Mouse (Mus musculus) c-Kit-positive CD71-positive TER-119-negative erythroid progenitor cells, embryonic 14.5 days (primary cell): ENCODE measurements around the gene Nup107.
A peak's percentile ranks its signal among the peaks of the same experiment; 100 is the strongest.
"Not testable (repeated sequence)": the region's sequence is repeated elsewhere in the genome, so short reads cannot be mapped to it uniquely, and the experiment has no call there.

Experiments used
- DNase-seq: peaks from one replicate; pipeline ENCODE4 v3.0.0-alpha.2; 2013; ENCODE audit warnings: low read depth

The Nup107 gene

DNA sequence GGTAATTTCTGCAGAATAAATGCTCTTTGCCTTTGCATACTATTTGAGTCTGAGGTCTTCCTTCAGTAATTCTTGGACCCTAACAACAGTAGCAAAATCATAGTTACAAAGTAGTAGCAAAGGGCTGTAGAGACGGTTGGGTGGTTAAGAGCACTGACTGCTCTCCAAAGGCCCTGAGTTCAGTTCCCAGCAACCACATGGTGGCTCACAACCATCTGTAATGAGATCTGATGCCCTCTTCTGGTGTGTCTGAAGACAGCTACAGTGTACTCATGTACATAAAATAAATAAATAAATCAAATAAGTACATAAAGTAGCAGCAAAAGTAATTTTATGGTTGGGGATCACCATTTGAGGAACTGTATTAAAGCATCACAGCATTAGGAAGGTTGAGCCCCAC is 76.9 kb downstream of the Nup107 start:
- not testable (repeated sequence) for DNase-seq

DNA sequence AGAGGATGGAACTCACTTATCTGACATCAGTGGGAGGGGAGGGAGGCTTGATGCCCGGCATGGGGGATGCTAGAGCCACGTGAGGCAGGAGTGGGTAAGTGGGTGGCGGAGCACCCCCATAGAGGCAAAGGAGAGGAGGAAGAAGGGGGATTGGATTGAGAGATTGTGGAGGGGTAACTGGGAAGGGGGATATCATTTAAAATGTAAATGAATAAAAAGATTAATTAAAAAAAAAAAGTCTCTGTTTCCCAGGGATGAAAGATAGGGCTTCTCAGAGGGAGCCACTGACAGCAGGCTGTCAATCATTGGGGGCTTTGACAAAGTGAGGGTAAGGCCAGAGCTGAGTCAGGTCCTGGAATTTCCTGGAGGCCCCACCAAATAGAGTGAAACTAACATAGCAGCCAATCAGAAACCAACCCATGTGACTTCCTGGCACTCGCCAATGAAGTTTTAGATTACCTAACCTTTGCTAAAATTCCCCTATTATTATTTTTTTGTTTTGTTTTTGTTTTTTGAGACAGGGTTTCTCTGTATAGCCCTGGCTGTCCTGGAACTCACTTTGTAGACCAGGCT is 77.5 kb downstream of the Nup107 start:
- no peak for DNase-seq

DNA sequence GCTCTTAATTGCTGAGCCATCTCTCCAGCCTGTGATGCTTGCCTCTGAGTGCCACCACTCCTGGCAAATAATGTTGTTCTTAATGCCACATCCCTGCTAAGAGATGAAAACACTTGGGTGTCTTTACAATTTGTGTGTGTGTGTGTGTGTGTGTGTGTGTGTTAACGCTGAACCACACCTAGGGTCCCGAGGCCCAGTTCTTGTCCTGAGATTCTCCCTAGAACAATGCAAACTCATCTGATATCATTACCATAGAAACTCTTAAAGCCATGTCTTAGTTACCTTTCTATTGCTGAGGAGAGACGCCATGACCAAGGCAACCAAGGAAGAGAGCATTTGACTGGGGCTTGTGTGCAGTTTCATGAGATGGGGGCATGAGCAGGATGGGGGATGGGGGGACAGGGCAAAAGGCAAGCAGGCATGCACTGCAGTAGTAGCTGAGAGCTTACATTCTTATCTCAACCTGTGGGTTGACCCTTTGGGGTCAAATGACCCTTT is 78.4 kb downstream of the Nup107 start:
- DNase-seq = no peak

DNA sequence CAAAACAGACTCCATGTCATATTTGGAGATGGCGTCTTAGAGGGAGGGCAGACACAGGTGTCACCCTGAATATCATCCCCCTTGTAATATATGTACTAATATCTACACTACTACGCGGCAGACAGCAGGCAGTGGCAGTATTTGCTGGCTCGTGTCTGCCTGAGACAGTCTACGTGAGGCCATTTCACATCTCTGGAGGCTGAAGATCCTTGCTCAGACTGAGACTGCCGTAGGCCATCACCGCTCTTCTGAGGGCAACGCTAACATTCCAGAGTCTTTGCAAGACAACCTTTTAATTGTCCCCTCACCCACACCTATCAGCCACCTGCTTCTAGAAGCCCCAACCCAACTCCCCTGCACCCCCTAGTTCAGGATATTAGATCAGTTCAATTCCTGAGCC is 79.0 kb downstream of the Nup107 start:
- DNase-seq = no peak

DNA sequence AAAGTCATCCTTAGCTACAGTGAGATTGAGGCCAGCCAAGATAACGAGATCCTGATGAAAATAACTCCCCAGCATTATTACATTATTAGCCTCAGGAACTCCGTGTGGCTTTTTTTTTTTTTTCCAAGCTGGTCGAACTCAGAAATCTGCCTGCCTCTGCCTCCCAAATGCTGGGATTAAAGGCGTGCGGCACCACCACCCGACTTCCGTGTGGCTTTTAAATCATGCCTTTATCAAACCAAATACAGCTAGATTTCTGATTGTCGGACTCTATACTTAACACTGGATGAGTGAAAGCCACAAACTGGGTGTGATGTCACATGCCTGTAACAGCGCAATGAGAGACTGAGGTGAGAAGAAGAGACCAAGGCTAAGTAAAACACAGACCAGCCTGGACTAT is 79.6 kb downstream of the Nup107 start:
- no peak for DNase-seq

DNA sequence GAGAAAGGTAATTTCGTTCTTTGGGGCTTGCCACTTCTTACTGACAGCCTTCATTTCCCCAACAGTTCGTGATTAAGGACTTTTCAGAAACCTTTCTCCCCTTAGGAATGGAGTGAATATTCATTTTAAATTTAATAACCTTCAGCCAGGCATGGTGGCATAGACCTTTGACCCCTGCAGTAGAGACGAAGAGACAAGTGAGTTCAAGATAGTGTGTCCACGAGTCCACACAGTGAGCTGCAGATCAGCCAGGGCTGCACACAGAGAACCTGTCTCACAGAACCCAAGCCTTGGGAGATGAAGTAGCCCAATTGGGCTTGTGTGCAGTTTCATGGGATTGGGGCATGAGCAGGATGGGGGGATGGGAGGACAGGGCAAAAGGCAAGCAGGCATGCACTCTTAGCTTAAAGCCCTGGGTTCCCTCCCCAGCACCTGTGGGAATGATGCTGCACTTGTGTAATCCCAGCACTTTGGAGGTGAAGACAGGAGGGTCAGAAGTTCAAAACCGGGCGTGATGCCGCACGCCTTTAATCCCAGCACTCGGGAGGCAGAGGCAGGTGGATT is 80.2 kb downstream of the Nup107 start:
- no peak for DNase-seq

DNA sequence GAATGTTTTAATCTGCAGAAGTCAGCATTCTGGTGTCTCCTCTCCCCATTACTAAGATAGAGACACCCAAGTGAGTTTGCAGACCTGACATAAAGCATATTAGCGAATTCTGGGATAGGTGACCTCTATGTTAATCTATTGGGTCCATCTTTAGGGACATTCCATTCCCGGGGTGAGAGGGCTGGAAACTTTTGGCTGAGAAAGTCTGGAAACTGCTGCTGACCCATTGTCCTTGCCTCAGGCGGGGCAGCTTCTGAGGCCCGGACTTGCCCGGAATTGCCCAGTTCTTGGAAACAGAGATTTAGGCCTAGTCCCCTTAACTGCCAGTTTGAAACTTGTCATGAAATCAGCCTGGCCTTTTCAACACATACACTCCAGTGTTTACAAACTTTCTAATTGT is 81.1 kb downstream of the Nup107 start:
- DNase-seq = no peak

DNA sequence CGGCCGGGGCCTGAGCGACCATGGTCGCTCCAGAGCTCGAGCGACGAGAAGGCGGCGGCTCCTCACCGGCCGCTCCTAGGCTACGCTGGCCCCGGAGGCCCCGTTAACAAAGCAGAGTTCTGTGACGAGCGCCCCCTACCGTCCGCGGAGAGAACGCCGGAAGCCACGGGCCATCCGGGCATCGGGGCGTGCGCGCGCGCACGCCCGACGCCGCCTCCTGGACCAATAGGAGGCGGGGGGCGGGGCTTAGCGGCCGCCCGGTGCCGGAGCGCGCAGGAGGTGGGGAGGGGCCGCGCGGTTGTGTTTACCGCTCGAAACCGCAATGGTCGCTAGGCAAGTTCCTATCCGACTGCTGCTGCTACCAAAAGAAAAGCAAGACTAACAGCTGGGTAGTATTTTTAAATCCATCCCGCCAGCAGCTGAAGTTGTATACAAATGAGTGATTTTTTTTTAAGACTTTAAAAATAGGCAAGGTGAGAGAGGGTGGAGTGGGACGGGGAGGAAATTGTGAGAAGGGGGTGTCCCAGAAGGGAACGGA is 81.8 kb downstream of the Nup107 start, which contains the start of gene Mdm2:
Gene Mdm2, minus strand, starts transcription at position 155 of the 538 bp plus-strand sequence.
- DNase-seq = peak; percentile 88

DNA sequence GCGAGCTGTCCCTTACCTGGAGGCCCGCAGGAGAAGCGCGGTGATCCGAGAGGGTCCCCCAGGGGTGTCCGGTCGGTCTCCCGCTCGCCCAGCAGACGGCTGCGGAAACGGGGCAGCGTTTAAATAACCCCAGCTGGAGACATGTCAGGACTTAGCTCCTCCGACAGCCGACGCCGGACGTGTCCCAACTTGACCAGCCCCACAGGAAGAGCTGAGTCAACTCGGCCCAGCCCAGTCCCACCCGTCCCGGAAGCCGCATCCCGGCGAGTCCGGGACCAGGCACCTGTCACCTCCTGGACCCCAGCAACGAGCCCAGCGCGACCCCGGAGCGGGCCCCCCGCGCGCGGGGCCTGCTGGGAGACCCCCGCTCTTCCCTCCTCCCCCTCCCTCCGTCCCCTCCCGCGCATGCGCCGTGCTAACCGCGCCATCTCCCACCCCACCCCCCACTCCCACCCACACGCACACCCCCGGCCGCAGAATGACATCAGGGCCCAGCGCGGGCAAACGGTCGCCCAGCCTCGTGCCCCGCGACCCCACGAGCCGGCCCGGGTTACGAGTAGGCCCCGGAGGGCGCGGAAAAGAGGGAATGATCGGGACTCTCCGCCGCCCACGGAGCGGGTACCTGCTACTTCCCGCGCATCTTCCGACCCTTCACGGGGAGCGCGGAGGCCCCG is 82.4 kb downstream of the Nup107 start:
- peak; percentile 44 for DNase-seq

DNA sequence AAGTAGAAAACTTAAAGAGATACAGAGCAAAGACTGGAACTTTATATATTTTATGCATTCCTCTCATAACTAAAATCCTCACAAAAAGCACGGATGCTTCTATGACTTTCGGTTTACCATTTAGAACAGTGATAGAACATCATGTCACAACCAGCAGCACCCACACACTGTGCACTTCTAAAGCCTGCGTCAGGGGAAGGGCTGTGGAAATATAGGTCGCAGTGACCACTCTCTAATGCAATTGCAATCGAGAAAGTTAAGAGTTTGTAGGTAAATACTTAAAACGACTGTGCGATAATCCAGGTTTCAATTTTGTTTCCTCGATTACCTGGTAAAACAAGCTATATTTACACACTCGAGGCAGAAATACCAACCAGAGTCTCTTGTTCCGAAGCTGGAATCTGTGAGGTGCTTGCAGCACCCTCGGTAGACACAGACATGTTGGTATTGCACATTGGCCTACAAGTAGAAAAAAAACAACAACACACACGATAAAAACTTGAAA is 83.1 kb downstream of the Nup107 start:
- DNase-seq = peak; percentile 21

DNA sequence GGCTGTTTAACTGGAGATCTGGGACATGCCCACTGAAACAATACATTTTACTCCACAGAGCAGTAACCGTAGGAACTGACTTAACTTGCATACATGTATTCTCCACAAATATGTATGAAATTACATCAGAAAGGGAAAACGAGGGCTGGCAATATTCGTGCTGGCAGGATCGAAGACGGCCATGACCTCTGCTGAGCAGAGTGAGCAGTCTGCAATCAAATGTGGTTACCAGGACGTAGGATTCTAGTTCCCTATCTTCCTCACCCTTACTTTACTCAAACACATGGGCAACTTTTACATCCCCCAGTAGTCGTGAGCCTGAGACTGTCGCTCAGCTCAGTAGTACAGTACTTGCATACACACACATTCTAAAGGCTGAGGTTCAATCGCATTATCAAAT is 83.6 kb downstream of the Nup107 start:
- DNase-seq = no peak

DNA sequence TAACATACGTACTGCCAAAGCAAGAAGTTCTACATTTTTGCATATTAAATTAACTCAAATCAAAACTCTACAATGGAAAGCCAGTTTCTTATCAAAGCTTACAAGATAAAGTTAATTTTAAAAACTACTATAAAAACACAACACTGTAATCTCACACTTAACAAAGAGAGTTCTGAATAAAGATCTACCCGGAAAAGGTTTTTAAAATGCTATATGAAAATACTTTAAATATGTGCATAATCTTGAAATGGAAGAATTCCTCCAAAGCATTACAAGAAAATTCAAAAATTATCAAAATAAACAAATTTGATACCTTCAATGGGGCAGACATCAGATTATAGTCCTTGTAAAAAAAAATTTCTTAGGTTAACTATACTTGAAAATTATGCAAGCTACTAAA is 84.1 kb downstream of the Nup107 start:
- DNase-seq = no peak

DNA sequence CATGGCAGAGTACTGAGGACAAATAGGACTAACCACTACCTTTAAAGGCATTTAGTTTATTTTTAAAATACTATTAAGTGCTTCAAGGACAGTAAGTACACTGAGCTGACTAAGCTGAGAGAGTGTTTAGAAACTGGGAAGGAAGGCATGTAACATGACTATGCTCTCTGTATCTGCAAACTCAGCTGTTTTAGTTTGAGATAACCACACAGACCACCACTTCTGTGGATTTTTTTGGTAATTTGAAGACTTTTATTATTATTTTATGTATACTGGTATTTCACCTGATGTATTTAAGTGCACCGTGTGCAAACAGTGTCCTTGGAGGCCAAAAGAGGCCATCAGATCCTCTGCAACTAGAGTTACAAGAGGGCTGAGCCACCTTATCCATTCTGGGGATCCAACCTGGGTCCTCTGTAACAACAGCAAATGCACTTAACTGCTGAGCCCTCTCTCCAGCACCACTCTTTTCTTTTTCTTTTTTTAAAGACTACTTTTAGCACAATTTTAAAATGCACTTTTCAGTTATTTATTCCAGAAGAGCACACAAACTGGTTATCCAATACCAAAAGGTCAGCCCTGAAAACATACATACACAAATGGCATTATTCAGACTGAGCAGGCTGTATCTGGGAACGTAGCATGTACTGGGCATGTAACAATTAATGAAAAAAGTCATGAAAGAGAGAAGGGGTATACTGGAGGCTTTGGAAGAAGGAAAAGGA is 85.2 kb downstream of the Nup107 start:
- DNase-seq = no peak

DNA sequence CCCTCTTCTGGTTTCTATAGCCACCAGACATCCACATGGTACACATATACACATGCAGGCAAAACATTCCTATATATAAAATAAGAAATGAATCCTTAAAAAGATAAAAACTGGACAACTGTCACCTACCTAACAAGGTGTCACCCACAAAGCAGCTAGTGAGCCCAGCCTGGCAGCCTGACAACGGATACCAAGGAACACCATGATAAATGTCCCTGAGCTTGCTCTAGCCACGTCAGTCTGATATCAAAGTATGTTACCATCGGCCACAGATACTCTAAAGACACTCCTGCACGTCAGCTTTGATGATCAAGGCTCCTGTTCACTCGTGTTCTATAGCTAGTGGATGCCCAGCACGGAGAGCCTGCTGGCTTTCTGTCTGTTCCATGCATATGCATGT is 86.1 kb downstream of the Nup107 start:
- no peak for DNase-seq

DNA sequence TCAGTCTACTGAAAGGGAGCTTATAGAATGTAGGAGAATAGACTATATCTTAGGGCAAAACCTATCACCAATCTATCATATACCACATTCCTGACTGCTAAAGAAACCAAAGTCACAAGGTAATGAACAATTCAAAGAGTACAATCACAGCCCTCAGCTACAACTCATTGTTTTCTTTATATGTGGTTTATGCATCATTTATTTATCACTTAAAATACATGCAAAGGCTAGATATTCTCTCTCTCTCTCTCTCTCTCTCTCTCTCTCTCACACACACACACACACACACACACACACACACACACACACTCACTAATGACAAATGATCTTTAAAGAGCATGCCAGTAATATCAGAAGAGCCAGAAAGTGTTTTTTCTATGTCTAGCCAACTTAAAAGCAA is 86.7 kb downstream of the Nup107 start:
- no peak for DNase-seq

DNA sequence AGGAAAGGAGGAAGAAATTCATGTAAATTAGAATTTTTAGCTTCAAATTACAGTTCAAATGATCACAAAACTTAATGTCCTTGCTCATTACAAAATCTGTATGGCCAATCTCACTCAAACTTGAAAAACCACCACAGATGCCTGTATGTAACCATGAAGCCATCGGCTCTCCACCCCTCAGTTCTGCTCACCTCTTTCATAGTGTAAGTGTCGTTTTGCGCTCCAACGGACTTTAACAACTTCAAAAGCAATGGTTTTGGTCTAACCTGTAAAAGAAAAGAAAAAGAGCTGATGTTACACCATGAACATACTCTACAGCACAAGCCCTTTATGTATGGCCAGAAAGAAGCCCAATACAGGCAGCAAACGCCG is 87.6 kb downstream of the Nup107 start:
- DNase-seq = no peak

DNA sequence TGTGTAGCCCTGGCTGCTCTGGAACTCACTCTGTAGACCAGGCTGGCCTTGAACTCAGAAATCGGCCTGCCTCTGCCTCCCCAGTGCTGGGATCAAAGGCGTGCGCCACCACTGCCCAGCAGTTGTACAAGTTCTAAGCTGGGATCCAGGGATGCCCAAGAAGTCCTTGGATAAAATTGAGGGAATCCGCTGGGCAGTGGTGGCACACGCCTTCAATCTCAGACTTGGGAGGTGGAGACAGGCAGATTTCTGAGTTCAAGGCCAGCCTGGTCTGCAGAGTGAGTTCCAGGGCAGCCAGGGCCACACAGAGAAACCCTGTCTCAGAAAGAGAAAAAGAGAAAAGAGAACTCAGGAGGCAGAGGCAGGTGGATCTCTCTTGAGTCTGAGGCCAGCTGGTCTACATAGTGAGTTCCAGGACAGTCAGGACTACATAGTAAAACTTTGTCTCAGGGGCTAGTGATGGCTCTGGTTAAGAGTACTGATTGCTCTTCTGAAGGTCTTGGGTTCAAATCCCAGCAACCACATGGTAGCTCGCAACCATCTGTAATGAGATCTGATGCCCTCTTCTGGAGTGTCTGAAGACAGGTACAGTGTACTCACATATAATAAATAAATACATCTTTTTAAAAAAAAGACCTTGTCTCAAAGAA is 88.1 kb downstream of the Nup107 start:
- DNase-seq = not testable (repeated sequence)

DNA sequence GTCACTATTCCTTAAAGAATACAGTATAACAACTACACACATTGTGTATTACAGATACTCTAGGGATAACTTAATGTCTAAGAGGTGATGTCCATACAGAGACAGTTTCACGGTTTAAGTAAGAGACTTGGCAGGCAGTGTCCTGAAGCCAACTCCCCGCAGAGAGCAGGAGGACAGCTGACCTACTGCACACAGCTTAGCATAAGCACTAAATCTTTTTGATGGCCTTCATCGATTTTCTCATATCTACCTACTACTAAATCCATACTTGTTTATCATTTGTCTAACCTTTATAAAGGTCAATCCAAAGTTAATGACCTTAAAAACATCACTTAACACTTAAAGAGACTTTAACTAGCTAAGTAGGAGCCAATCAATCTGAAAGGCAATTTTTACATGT is 89.0 kb downstream of the Nup107 start:
- no peak for DNase-seq

DNA sequence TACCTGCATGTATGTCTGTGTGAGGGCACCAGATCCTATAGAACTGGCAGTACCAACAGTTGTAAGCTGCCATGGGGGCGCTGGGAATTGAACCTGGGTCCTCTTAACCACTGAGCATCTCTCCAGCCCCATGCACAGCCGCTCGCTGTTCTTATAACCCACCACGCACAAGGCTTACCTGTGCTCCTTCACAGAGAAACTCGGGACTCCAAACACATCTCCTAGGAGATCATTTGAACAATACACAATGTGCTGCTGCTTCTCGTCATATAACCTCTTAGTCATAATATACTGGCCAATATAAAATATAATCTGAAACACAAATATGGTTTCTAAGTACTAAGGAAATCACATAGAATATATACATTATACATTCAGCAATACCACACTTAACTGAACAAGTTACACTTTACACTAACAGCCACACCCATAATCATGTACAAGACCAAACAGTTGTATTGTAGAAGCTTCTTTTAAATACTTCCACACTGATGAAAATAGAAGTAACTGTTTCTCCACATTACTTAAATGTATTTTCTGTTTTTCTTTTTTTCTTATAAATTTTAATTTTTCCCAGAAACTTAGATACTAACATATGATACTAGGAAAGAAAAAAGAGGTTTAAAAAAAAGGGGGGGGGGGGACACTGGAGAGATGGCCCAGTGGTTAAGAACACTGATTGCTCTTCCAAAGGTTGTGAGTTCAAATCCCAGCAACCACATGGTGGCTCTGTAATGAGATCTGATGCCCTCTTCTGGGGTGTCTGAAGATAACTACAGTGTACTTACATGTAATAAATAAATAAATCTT is 90.3 kb downstream of the Nup107 start:
- no peak for DNase-seq

DNA sequence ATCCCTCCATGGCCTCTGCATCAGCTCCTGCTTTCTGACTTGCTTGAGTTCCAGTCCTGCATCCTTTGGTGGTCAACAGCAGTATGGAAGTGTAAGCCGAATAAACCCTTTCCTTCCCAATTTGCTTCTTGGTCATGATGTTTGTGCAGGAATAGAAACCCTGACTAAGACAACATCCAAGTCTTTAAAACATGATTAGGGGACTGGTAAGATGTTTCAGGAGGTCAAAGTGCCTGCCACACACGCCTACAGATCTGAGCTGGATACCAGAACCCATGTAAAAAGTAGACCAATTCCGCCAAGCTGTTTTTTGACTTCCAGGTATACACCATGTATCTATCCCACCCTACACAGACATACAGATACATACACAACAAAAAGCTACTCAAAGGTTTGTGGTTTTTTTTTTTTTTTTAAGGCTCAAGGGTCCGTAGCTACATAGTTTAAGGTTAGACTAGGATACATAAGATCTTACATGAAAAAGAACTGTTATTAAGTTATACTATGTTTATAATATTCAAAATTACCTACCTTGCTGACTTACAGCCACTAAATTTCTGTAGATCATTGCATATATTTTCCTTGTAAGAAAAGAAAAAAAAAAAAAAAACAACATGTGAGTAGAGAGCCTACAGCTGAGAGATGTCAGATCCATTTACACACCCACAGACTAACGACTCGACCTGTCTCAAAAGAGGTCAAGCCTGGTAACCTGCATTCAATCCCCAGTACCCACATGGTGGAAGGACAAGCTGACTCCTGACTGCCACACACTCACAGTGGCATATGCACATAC is 91.3 kb downstream of the Nup107 start:
- no peak for DNase-seq
